Mouse (Mus musculus) heart, embryonic 13.5 days (tissue): ENCODE data around the gene Bmi1. TPM values are rescaled to one million over a fixed set of nuclear protein-coding genes. Genes with fewer than 3 reads are reported as not detected.

Experiments used
- ATAC-seq: fragments of 200-750 bp; cut with Nextera tagmentation; 2 replicates; pipeline ENCODE4 v1.8.0; 2017; ENCODE audit warnings: moderate TSS enrichment; ENCODE audit not compliant: insufficient number of reproducible peaks, low FRiP score, low TSS enrichment; ENCODE audit errors: extremely low read depth
- H3K27ac ChIP-seq: fragments of 300-500 bp; sonication (generic); replicated peaks from 2 replicates; pipeline ENCODE4 v1.5.1; 2015; ENCODE audit warnings: moderate library complexity, mild to moderate bottlenecking, inconsistent platforms
- H3K27me3 ChIP-seq: fragments of 300-500 bp; sonication (generic); replicated peaks from 2 replicates; pipeline ENCODE4 v1.6.1; 2015; ENCODE audit warnings: mild to moderate bottlenecking, inconsistent platforms
- H3K36me3 ChIP-seq: fragments of 300-500 bp; sonication (generic); 2 replicates; pipeline ENCODE4 v1.6.1; 2015; ENCODE audit warnings: mild to moderate bottlenecking, inconsistent platforms
- H3K4me1 ChIP-seq: fragments of 300-500 bp; sonication (generic); 2 replicates; pipeline ENCODE4 v1.6.1; 2015; ENCODE audit warnings: inconsistent platforms
- H3K4me2 ChIP-seq: fragments of 300-500 bp; sonication (generic); 2 replicates; pipeline ENCODE4 v1.6.1; 2015; ENCODE audit warnings: inconsistent platforms, mild to moderate bottlenecking, moderate library complexity
- H3K4me3 ChIP-seq: fragments of 300-500 bp; sonication (generic); 2 replicates; pipeline ENCODE4 v1.5.1; 2015; ENCODE audit warnings: moderate library complexity, mild to moderate bottlenecking, inconsistent platforms
- H3K9ac ChIP-seq: fragments of 300-500 bp; sonication (generic); 2 replicates; pipeline ENCODE4 v1.6.1; 2015; ENCODE audit warnings: inconsistent platforms, mild to moderate bottlenecking, moderate library complexity
- H3K9me3 ChIP-seq: fragments of 300-500 bp; sonication (generic); 2 replicates; pipeline ENCODE4 v1.6.1; 2016; ENCODE audit warnings: inconsistent platforms
- WGBS: fragments of 180-500 bp; shearing (Covaris S2); methylation state at CpG from one replicate; pipeline ENCODE4 v1.1.7; 2015; ENCODE audit warnings: mixed read lengths; 5-methylcytosine and 5-hydroxymethylcytosine counted together
- polyA plus RNA-seq: library from polyadenylated mRNA; unstranded; fragments of >200 nt; fragmentation: Nextera tagmentation; extraction: Ambion mirVana; gene quantifications from 2 replicates; pipeline ENCODE4 v1.2.1, GENCODE M21; 2015

Gene Bmi1
- polyA plus RNA-seq, result 11.5 and 12.8 TPM in 2 replicates

- 1% methylated on average over 22 of the region's 77 CpGs for WGBS
- peak within 1 kb of the TSS; percentile 88 for H3K4me3 ChIP-seq
- H3K27me3 ChIP-seq, result peaks cover 30% of the 10 kb centered on the region
- H3K27ac ChIP-seq, result peak within 1 kb of the TSS; percentile 92
- H3K4me1 ChIP-seq, result peaks cover 37% of the 10 kb centered on the region
- peak within 1 kb of the TSS; percentile 87 for H3K4me2 ChIP-seq
- peaks cover 2% of the 10 kb centered on the region; the same call in 1 of the 2 replicates for H3K36me3 ChIP-seq
- peak within 1 kb of the TSS; percentile 97 for H3K9ac ChIP-seq
- peak; percentile 22 for ATAC-seq
- no peaks in the 10 kb centered on the region for H3K9me3 ChIP-seq
These were observed at the start of gene Bmi1 for GRCm38 (mm10) chr2:18676936-18677491. Gene Bmi1, plus strand, starts transcription at chr2:18677018.

- peaks cover 13% of the 10 kb centered on the region for H3K4me1 ChIP-seq
- no peak overlapping the region for H3K9ac ChIP-seq
- H3K9me3 ChIP-seq, result no peaks in the 10 kb centered on the region
- H3K27ac ChIP-seq, result no peak overlapping the region
- no peak for ATAC-seq
- peaks cover 13% of the 10 kb centered on the region for H3K27me3 ChIP-seq
- no peak overlapping the region for H3K4me2 ChIP-seq
- H3K4me3 ChIP-seq, result no peak overlapping the region
- 63% methylated on average over 5 of the region's 5 CpGs for WGBS
- no peaks in the 10 kb centered on the region for H3K36me3 ChIP-seq
These were observed 46.3 kb upstream of the Bmi1 start for GRCm38 (mm10) chr2:18630547-18630946.

GRCm38 (mm10) chr2:18635052-18635451 lies 41.8 kb upstream of the Bmi1 start:
- WGBS, result 77% methylated on average over 8 of the region's 8 CpGs
- Histone ChIP-seq H3K27me3 (peaks cover 15% of the 10 kb centered on the region), H3K4me2 (no peak overlapping the region), H3K27ac (no peak overlapping the region), H3K36me3 (no peaks in the 10 kb centered on the region), H3K4me3 (no peak overlapping the region), H3K4me1 (0 out of 2 replicates have a peak, but pooled peaks cover under 1% of the 10 kb centered on the region), H3K9me3 (peaks cover 8% of the 10 kb centered on the region), H3K9ac (no peak overlapping the region)
- no peak for ATAC-seq

GRCm38 (mm10) chr2:18648563-18648962 lies 28.3 kb upstream of the Bmi1 start:
- 79% methylated on average over 4 of the region's 4 CpGs for WGBS
- Histone ChIP-seq H3K4me1 (no peaks in the 10 kb centered on the region), H3K36me3 (no peaks in the 10 kb centered on the region), H3K4me3 (no peak overlapping the region), H3K9me3 (no peaks in the 10 kb centered on the region), H3K27ac (no peak overlapping the region), H3K9ac (no peak overlapping the region), H3K4me2 (no peak overlapping the region), H3K27me3 (0 out of 2 replicates have a peak, but pooled peaks cover 3% of the 10 kb centered on the region)
- no peak for ATAC-seq

GRCm38 (mm10) chr2:18654821-18655220 lies 22.0 kb upstream of the Bmi1 start:
- ATAC-seq, result no peak
- no peak overlapping the region for H3K4me3 ChIP-seq
- H3K27ac ChIP-seq, result no peak overlapping the region
- no peaks in the 10 kb centered on the region for H3K9me3 ChIP-seq
- 63% methylated on average over 5 of the region's 5 CpGs for WGBS
- no peaks in the 10 kb centered on the region for H3K36me3 ChIP-seq
- 0 out of 2 replicates have a peak, but pooled peaks cover 2% of the 10 kb centered on the region for H3K27me3 ChIP-seq
- no peak overlapping the region for H3K4me2 ChIP-seq
- peaks cover 3% of the 10 kb centered on the region; the same call in 1 of the 2 replicates for H3K4me1 ChIP-seq
- H3K9ac ChIP-seq, result no peak overlapping the region

- Histone ChIP-seq H3K27me3 (peaks cover 19% of the 10 kb centered on the region), H3K27ac (no peak overlapping the region), H3K4me3 (no peak overlapping the region), H3K9me3 (no peaks in the 10 kb centered on the region), H3K9ac (no peak overlapping the region), H3K4me1 (no peaks in the 10 kb centered on the region), H3K36me3 (no peaks in the 10 kb centered on the region), H3K4me2 (no peak overlapping the region)
- no peak for ATAC-seq
- 87% methylated on average over 3 of the region's 3 CpGs for WGBS
These were observed 12.8 kb upstream of the Bmi1 start for GRCm38 (mm10) chr2:18664003-18664402.

GRCm38 (mm10) chr2:18671041-18671440 lies 5.8 kb upstream of the Bmi1 start:
- WGBS, result 24% methylated on average over 6 of the region's 6 CpGs
- Histone ChIP-seq H3K9me3 (no peaks in the 10 kb centered on the region), H3K4me3 (no peak overlapping the region), H3K36me3 (0 out of 2 replicates have a peak, but pooled peaks cover 2% of the 10 kb centered on the region), H3K27me3 (peaks cover 40% of the 10 kb centered on the region), H3K4me1 (peaks cover 17% of the 10 kb centered on the region), H3K9ac (no peak overlapping the region), H3K4me2 (no peak overlapping the region), H3K27ac (no peak overlapping the region)
- no peak for ATAC-seq

GRCm38 (mm10) chr2:18672133-18672765 lies 4.6 kb upstream of the Bmi1 start, which contains the start of gene Commd3:
Gene Commd3, plus strand, starts transcription at chr2:18672384.
- H3K4me1 ChIP-seq, result peaks cover 18% of the 10 kb centered on the region
- H3K36me3 ChIP-seq, result 0 out of 2 replicates have a peak, but pooled peaks cover 2% of the 10 kb centered on the region
- peaks cover 33% of the 10 kb centered on the region for H3K27me3 ChIP-seq
- peak within 1 kb of the TSS; percentile 94 for H3K4me3 ChIP-seq
- under 1% methylated on average over 90 of the region's 91 CpGs for WGBS
- peak within 1 kb of the TSS; percentile 73 for H3K4me2 ChIP-seq
- peak within 1 kb of the TSS; percentile 99 for H3K9ac ChIP-seq
- H3K27ac ChIP-seq, result peak within 1 kb of the TSS; percentile 98
- H3K9me3 ChIP-seq, result no peaks in the 10 kb centered on the region
- ATAC-seq, result peak; percentile 72

GRCm38 (mm10) chr2:18672766-18673164 lies 4.1 kb upstream of the Bmi1 start:
- H3K4me2 ChIP-seq, result peak overlapping the region; percentile 73
- peak overlapping the region; percentile 94 for H3K4me3 ChIP-seq
- no peak for ATAC-seq
- H3K36me3 ChIP-seq, result 0 out of 2 replicates have a peak, but pooled peaks cover 2% of the 10 kb centered on the region
- peak overlapping the region; percentile 99 for H3K9ac ChIP-seq
- peaks cover 18% of the 10 kb centered on the region for H3K4me1 ChIP-seq
- WGBS, result 3% methylated on average over 11 of the region's 11 CpGs
- H3K27me3 ChIP-seq, result peaks cover 29% of the 10 kb centered on the region
- peak overlapping the region; percentile 98 for H3K27ac ChIP-seq
- H3K9me3 ChIP-seq, result no peaks in the 10 kb centered on the region

GRCm38 (mm10) chr2:18673766-18674165 lies 3.1 kb upstream of the Bmi1 start:
- Histone ChIP-seq H3K36me3 (0 out of 2 replicates have a peak, but pooled peaks cover 2% of the 10 kb centered on the region), H3K4me2 (peak overlapping the region; percentile 73), H3K4me3 (no peak overlapping the region; the same call in 1 of the 2 replicates), H3K9ac (no peak overlapping the region), H3K27me3 (peaks cover 21% of the 10 kb centered on the region), H3K27ac (no peak overlapping the region), H3K4me1 (peaks cover 24% of the 10 kb centered on the region), H3K9me3 (no peaks in the 10 kb centered on the region)
- 64% methylated on average over 4 of the region's 4 CpGs for WGBS
- ATAC-seq, result no peak

- Histone ChIP-seq H3K27ac (no peak overlapping the region), H3K4me1 (peaks cover 24% of the 10 kb centered on the region), H3K4me3 (no peak overlapping the region), H3K9me3 (no peaks in the 10 kb centered on the region), H3K4me2 (no peak overlapping the region), H3K9ac (no peak overlapping the region), H3K36me3 (0 out of 2 replicates have a peak, but pooled peaks cover 2% of the 10 kb centered on the region), H3K27me3 (peaks cover 27% of the 10 kb centered on the region)
- 76% methylated on average over 4 of the region's 4 CpGs for WGBS
- no peak for ATAC-seq
These were observed 2.5 kb upstream of the Bmi1 start for GRCm38 (mm10) chr2:18674193-18674902.
